Mouse (Mus musculus): ENCODE data around the gene Acly. TPM values are rescaled to one million over a fixed set of nuclear protein-coding genes. Genes with fewer than 3 reads are reported as not detected.

The Acly gene
- polyA plus RNA-seq (2012; ENCODE audit: low replicate concordance), result 9.1 and 48.3 TPM in 2 replicates

DNA sequence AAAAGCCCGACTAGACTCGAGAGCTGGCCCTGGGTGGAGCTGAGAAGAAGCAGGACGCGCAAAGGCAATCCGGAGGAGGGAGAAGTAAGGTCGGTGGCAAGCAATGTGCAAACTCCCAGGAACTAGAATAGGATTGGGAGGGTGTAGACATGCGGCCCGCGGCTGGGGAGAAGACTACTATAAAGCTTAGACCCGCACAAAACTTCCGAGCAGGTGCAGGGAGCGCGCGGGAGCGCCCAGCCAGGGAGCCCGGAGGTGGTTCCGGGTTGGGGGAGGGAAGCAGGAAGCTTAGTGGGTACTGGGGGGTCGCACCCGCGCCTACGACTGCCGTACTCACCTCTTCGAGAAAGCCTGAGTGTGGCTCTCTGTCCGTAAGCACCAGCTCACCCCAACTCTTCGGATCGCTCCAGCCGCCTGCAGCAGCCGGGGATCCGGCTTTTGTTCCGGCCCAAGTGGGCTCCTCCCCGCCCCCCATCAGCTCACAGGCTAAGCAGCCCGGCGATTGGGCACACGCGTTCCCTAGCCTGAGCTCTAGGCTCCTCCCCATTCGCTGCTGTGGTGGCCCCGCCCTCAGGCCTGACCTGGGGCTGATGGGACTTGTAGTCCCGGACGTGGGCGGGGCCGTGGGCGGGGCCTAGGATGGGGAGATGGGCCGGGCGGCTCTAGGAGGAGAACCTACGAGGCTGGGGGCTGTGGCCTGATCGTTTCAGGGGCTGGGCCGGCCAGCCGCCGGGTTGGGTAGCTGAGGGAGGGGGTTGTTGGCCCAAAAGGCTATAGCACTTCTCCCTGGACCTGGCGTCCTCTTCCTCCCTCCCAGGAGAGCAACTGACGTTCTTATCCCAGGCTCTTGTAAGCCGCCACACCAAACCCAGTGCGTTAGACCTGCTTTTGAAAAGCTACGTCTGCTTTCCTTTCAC lies at the start of gene Acly:
Acly (minus strand) TSS at position 543 of the 917 bp plus-strand sequence.

GRCm38 (mm10) chr11:100574708-100575483 lies 47.1 kb upstream of the Acly start, which contains the start of gene Cnp:
Cnp (plus strand) TSS chr11:100574904.

DNA sequence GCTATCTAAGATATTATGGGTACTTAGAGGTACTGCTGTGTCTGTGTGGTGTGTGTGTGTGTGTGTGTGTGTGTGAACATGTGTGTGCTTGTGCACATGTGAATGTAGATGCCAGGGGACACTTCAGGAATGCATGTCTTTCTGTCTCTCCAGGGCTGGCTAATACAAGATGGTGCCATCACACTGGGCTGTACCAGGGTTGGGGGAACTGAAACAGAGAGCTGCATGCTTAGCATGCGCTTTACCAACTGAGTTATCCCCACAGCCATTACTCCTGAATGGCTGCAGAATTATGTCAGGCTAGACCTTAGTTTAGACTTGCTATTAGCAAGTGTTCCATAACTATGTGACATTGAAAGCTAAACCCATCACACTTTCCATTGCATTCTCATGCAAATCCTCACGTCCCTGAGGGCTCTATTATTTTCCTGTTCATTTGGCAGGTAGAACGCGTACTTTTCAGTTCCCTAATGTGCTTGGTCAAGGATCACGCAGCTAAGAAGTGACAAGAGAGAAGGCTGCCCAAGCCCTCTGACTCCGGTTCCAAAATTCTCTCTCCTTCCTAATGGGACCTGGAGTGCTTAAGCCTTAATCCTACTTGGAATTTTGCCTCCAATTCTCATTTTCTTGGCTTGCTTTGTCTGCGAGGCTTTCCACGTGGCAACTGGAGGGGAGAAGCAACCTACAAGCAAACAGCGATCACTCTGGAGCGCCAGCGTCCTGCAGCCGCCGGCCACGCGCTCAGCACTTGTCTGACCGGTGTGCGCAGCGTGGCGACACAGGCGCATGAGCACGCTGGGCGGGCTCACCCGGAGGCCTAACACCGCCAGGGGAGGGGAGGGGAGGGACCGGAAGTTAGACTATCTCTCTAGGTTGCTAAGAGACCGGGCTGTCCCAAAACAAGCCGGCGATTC lies 17.3 kb upstream of the Acly start, which contains the start of gene Ttc25:
Ttc25 (plus strand) TSS at position 776 of the 914 bp plus-strand sequence.

DNA sequence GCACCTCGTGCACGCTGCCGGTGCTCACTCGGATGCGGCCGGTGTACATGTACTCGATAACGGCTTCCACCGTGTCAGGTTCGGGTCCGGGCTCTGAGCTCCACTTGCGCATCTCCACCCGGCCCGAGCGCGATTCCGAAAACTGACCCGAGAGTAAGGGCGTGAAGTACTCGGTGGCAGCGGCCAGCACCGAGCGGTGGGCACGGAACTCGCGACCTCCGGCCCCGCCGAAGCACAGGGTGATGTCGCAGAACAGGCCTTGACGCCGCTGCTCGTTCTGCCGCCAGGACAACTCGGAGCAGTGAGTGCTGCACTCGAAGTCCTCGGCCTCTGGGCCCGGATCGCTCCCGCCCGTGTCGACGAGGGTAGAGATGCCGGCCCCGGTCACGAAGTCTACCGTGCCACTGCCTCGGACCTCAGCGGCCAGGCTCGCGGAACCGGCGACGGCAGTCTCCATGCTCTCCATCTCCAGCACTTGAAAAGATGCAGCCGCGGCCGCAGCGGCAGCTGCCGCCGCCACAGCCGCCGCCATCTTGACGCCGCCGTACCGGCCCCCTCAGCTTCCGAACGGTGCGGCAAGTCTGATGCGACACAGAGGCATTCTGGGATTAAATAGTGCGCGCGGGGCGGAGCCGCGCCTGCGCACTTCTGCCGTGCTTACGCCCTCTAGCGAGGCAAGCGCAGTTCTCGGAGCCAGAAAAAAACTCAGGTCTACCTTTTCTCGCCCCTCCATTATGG lies 55.4 kb downstream of the Acly start, which contains the start of gene Klhl11:
Klhl11 (minus strand) TSS at position 545 of the 738 bp plus-strand sequence.

GRCm38 (mm10) chr11:100441797-100442196 lies 86.0 kb downstream of the Acly start, which contains the start of the genes Nt5c3b and Klhl10:
Nt5c3b (minus strand) TSS chr11:100441808.
Klhl10 (plus strand) TSS chr11:100441917.

Other genes with a start within 250 kb of the Acly start
- 448 and 588 TPM in 2 replicates for gene Eif1, start 208.1 kb downstream of the Acly start, polyA plus RNA-seq (2012; ENCODE audit: low replicate concordance)
- not detected in 2 replicates for gene Gast, start 193.6 kb downstream of the Acly start, polyA plus RNA-seq (2012; ENCODE audit: low replicate concordance)
- gene Hap1, start 171.9 kb downstream of the Acly start, polyA plus RNA-seq (2012; ENCODE audit: low replicate concordance), result 15.8 and 23.4 TPM in 2 replicates
- 74.3 and 86.7 TPM in 2 replicates for gene Jup, start 130.2 kb downstream of the Acly start, polyA plus RNA-seq (2012; ENCODE audit: low replicate concordance)
- gene P3h4, start 113.2 kb downstream of the Acly start, polyA plus RNA-seq (2012; ENCODE audit: low replicate concordance), result 0.47 and 1.6 TPM in 2 replicates
- gene Fkbp10, start 112.3 kb downstream of the Acly start, polyA plus RNA-seq (2012; ENCODE audit: low replicate concordance), result 0.67 and 1.0 TPM in 2 replicates
- gene Nt5c3b, start 86.2 kb downstream of the Acly start, polyA plus RNA-seq (2012; ENCODE audit: low replicate concordance), result 63.7 and 93.8 TPM in 2 replicates
- gene Klhl10, start 86.1 kb downstream of the Acly start, polyA plus RNA-seq (2012; ENCODE audit: low replicate concordance), result 0.15 TPM in 1 of 2 replicates, not detected in the other
- gene Klhl11, start 55.3 kb downstream of the Acly start, polyA plus RNA-seq (2012; ENCODE audit: low replicate concordance), result 2.8 and 4.1 TPM in 2 replicates
- 0.06 and 0.10 TPM in 2 replicates for gene Ttc25, start 17.6 kb upstream of the Acly start, polyA plus RNA-seq (2012; ENCODE audit: low replicate concordance)
- gene Cnp, start 46.9 kb upstream of the Acly start, polyA plus RNA-seq (2012; ENCODE audit: low replicate concordance), result 106 and 177 TPM in 2 replicates
- gene Nkiras2, start 91.2 kb upstream of the Acly start, polyA plus RNA-seq (2012; ENCODE audit: low replicate concordance), result 28.6 and 48.1 TPM in 2 replicates
- gene Dnajc7, start 92.2 kb upstream of the Acly start, polyA plus RNA-seq (2012; ENCODE audit: low replicate concordance), result 83.6 and 158 TPM in 2 replicates
- 0.10 and 1.0 TPM in 2 replicates for gene Zfp385c, start 164.5 kb upstream of the Acly start, polyA plus RNA-seq (2012; ENCODE audit: low replicate concordance)
- gene Dhx58, start 176.3 kb upstream of the Acly start, polyA plus RNA-seq (2012; ENCODE audit: low replicate concordance), result 28.1 and 48.4 TPM in 2 replicates
- gene Kat2a, start 184.5 kb upstream of the Acly start, polyA plus RNA-seq (2012; ENCODE audit: low replicate concordance), result 43.0 and 46.2 TPM in 2 replicates
- gene Hspb9, start 185.8 kb upstream of the Acly start, polyA plus RNA-seq (2012; ENCODE audit: low replicate concordance), result 0.34 TPM in 1 of 2 replicates, not detected in the other
- gene Rab5c, start 210.2 kb upstream of the Acly start, polyA plus RNA-seq (2012; ENCODE audit: low replicate concordance), result 333 and 444 TPM in 2 replicates
- gene Kcnh4, start 231.9 kb upstream of the Acly start, polyA plus RNA-seq (2012; ENCODE audit: low replicate concordance), result 1.9 and 2.0 TPM in 2 replicates
- not detected in 2 replicates for gene Hcrt, start 234.9 kb upstream of the Acly start, polyA plus RNA-seq (2012; ENCODE audit: low replicate concordance)
- 10.9 and 12.2 TPM in 2 replicates for gene Ghdc, start 243.0 kb upstream of the Acly start, polyA plus RNA-seq (2012; ENCODE audit: low replicate concordance)